Comparison of ENCODE assay signal across 7 mouse cellular contexts in genomic region chr1:105663171-105663961, GRCm38 (mm10). TPM values are rescaled to one million over a fixed set of nuclear protein-coding genes. Genes with fewer than 3 reads are reported as not detected.
DNase-seq lines count a peak whose midpoint lies in the region; ATAC-seq lines count a peak whose summit lies in the region.

Gene Pign (minus strand): TSS chr1:105663677.
Gene Relch (plus strand): TSS chr1:105663861.

- H3K27ac ChIP-seq in intestine, embryonic 15.5 days: peak within 1 kb of the TSS; percentile 82
- H3K27ac ChIP-seq in midbrain, embryonic 10.5 days (replicated peaks): peak within 1 kb of the TSS; percentile 89

- peaks cover 5% of the 10 kb centered on the region; the same call in 1 of the 2 replicates for H3K4me1 ChIP-seq in intestine, embryonic 15.5 days (replicated peaks)
- peaks cover 29% of the 10 kb centered on the region for H3K4me1 ChIP-seq in midbrain, embryonic 10.5 days

- H3K9me3 ChIP-seq in intestine, embryonic 15.5 days: no peaks in the 10 kb centered on the region
- H3K9me3 ChIP-seq in midbrain, embryonic 10.5 days (replicated peaks): no peaks in the 10 kb centered on the region

- H3K9ac ChIP-seq in intestine, embryonic 15.5 days: peak within 1 kb of the TSS; percentile 78

- no peaks in the 10 kb centered on the region for H3K27me3 ChIP-seq in intestine, embryonic 15.5 days (replicated peaks)
- no peaks in the 10 kb centered on the region for H3K27me3 ChIP-seq in midbrain, embryonic 10.5 days (ENCODE audit: low read depth, poor library complexity, severe bottlenecking)

- under 1% methylated on average over 41 of the region's 41 CpGs for WGBS in intestine, embryonic 15.5 days
- under 1% methylated on average over 41 of the region's 41 CpGs for WGBS in midbrain, embryonic 10.5 days

- DNase-seq in adrenal gland, adult 2 months: peak; percentile 99
- DNase-seq in embryo, embryonic 11.5 days (ENCODE audit: low read depth, low spot score): peak; percentile 96
- DNase-seq in gastrocnemius, postnatal 36 days: peak; percentile 89 to 97
- DNase-seq in left cerebral cortex, postnatal 25 days (ENCODE audit: low spot score in 2 of 2): peak; percentile 96 to 99
- peak; percentile 99 for DNase-seq in midbrain, embryonic 10.5 days (ENCODE audit: low spot score)
- DNase-seq in right cerebral cortex, postnatal 4 days: peak; percentile 96

- ATAC-seq in intestine, embryonic 15.5 days: peak; percentile 98

- H3K36me3 ChIP-seq in intestine, embryonic 15.5 days: no peaks in the 10 kb centered on the region
- H3K36me3 ChIP-seq in midbrain, embryonic 10.5 days: 0 out of 2 replicates have a peak, but pooled peaks cover 6% of the 10 kb centered on the region

- H3K4me3 ChIP-seq in intestine, embryonic 15.5 days (replicated peaks): peak within 1 kb of the TSS; percentile 76
- peak within 1 kb of the TSS; percentile 97 for H3K4me3 ChIP-seq in midbrain, embryonic 10.5 days

- intact Hi-C loops in gastrocnemius, postnatal 36 days (cut with DNase I): loop anchor here (5.0 to 10.0 kb wide), 2 partner anchors 44 to 331 kb away; partner anchors contain the start of gene Zcchc2
- intact Hi-C loops in left cerebral cortex, postnatal 25 days (cut with DNase I): loop anchor here (5.0 kb wide), 1 partner anchor 329 kb away; the partner anchor contains the start of gene Zcchc2

- peak within 1 kb of the TSS; percentile 75 for H3K4me2 ChIP-seq in intestine, embryonic 15.5 days (replicated peaks)

RNA-seq across cellular contexts. Expression of gene Pign, which starts in this region (rescaled TPM):
- 10 to 100 TPM; 28.1 to 39.4 TPM for total RNA-seq in adrenal gland, adult 2 months (2021)
- polyA plus RNA-seq in adrenal gland, adult 2 months (2012; rRNA removed): 6.7 and 11.3 TPM in 2 replicates
- total RNA-seq in gastrocnemius, postnatal 36 days (2021): 1 to 10 TPM; 5.7 to 8.4 TPM
- polyA plus RNA-seq in intestine, embryonic 15.5 days (2015; fragmentation: Nextera tagmentation; extraction: Ambion mirVana): 10.3 and 12.7 TPM in 2 replicates
- 10 to 100 TPM; 12.9 to 17.8 TPM for total RNA-seq in left cerebral cortex, postnatal 25 days (2021)
- polyA plus RNA-seq in midbrain, embryonic 10.5 days (2016; fragmentation: Nextera tagmentation; extraction: Ambion mirVana): 11.1 and 12.9 TPM in 2 replicates

RNA-seq across cellular contexts. Expression of gene Relch, which starts in this region (rescaled TPM):
- 10 to 100 TPM; 29.1 to 32.8 TPM for total RNA-seq in adrenal gland, adult 2 months (2021)
- polyA plus RNA-seq in adrenal gland, adult 2 months (2012; rRNA removed): 35.0 and 37.9 TPM in 2 replicates
- 1 to 10 TPM; 8.1 to 8.5 TPM for total RNA-seq in gastrocnemius, postnatal 36 days (2021)
- polyA plus RNA-seq in intestine, embryonic 15.5 days (2015; fragmentation: Nextera tagmentation; extraction: Ambion mirVana): 25.0 and 27.3 TPM in 2 replicates
- total RNA-seq in left cerebral cortex, postnatal 25 days (2021): 10 to 100 TPM; 90.5 to 96.5 TPM
- polyA plus RNA-seq in midbrain, embryonic 10.5 days (2016; fragmentation: Nextera tagmentation; extraction: Ambion mirVana): 24.5 and 27.3 TPM in 2 replicates

Comparison
In these comparisons a context has a peak if more than half of its experiments do, and no peak if none do; other contexts are left out.
1. Peak in every context shown above with its lines: DNase-seq, ATAC-seq, H3K4me3 ChIP-seq and H3K27ac ChIP-seq.